Mouse (Mus musculus): Measurements from ENCODE around the gene Pkp4.
"Not testable (repeated sequence)": the region's sequence is repeated elsewhere in the genome, so short reads cannot be mapped to it uniquely, and the experiment has no call there.

Pkp4 gene

GRCm38 (mm10) chr2:59339776-59340539, 179.3 kb downstream of the Pkp4 start:
- in situ Hi-C loops (cut with MseI, MboI): no loop called here

GRCm38 (mm10) chr2:59340878-59341277, 180.2 kb downstream of the Pkp4 start:
- in situ Hi-C loops (cut with MseI, MboI): no loop called here

GRCm38 (mm10) chr2:59342591-59343210, 182.1 kb downstream of the Pkp4 start:
- in situ Hi-C loops (cut with MseI, MboI): no loop called here

GRCm38 (mm10) chr2:59343834-59344233, 183.2 kb downstream of the Pkp4 start:
- in situ Hi-C loops (cut with MseI, MboI): no loop called here

GRCm38 (mm10) chr2:59344699-59345098, 184.0 kb downstream of the Pkp4 start:
- in situ Hi-C loops (cut with MseI, MboI): no loop called here

GRCm38 (mm10) chr2:59345141-59345839, 184.6 kb downstream of the Pkp4 start:
- in situ Hi-C loops (cut with MseI, MboI): no loop called here

- in situ Hi-C loops (cut with MseI, MboI): no loop called here
These were observed 185.8 kb downstream of the Pkp4 start for GRCm38 (mm10) chr2:59346443-59346842.

- in situ Hi-C loops (cut with MseI, MboI): no loop called here
These were observed 187.9 kb downstream of the Pkp4 start for GRCm38 (mm10) chr2:59348585-59348984.

- in situ Hi-C loops (cut with MseI, MboI): no loop called here
These were observed 189.4 kb downstream of the Pkp4 start for GRCm38 (mm10) chr2:59350094-59350493.

- in situ Hi-C loops (cut with MseI, MboI): no loop called here
These were observed 190.9 kb downstream of the Pkp4 start for GRCm38 (mm10) chr2:59351303-59352099.

- in situ Hi-C loops (cut with MseI, MboI): no loop called here
These were observed 193.2 kb downstream of the Pkp4 start for GRCm38 (mm10) chr2:59353821-59354220.

GRCm38 (mm10) chr2:59355531-59356289, 195.1 kb downstream of the Pkp4 start:
- in situ Hi-C loops (cut with MseI, MboI): no loop called here

GRCm38 (mm10) chr2:59359760-59360342, 199.2 kb downstream of the Pkp4 start:
- in situ Hi-C loops (cut with MseI, MboI): no loop called here

GRCm38 (mm10) chr2:59361350-59361780, 200.7 kb downstream of the Pkp4 start:
- in situ Hi-C loops (cut with MseI, MboI): no loop called here

- in situ Hi-C loops (cut with MseI, MboI): no loop called here
These were observed 203.6 kb downstream of the Pkp4 start for GRCm38 (mm10) chr2:59364156-59364842.

GRCm38 (mm10) chr2:59367191-59367590, 206.5 kb downstream of the Pkp4 start:
- in situ Hi-C loops (cut with MseI, MboI): no loop called here

GRCm38 (mm10) chr2:59373113-59373512, 212.5 kb downstream of the Pkp4 start:
- in situ Hi-C loops (cut with MseI, MboI): no loop called here

- in situ Hi-C loops (cut with MseI, MboI): no loop called here
These were observed 217.4 kb downstream of the Pkp4 start for GRCm38 (mm10) chr2:59378096-59378495.

- in situ Hi-C loops (cut with MseI, MboI): not testable (repeated sequence)
These were observed 218.2 kb downstream of the Pkp4 start for GRCm38 (mm10) chr2:59378861-59379260.

GRCm38 (mm10) chr2:59383231-59383630, 222.6 kb downstream of the Pkp4 start:
- in situ Hi-C loops (cut with MseI, MboI): no loop called here
